Mouse (Mus musculus) midbrain, embryonic 13.5 days (tissue): Measurements from ENCODE around the gene Gm42906. TPM values are rescaled to one million over a fixed set of nuclear protein-coding genes. Genes with fewer than 3 reads are reported as not detected.

Experiments used
- ATAC-seq: fragments of 200-750 bp; cut with Nextera tagmentation; 2 replicates; pipeline ENCODE4 v1.8.0; 2017; ENCODE audit warnings: mild to moderate bottlenecking, moderate TSS enrichment, moderate library complexity
- H3K27ac ChIP-seq: fragments of 300-500 bp; sonication (generic); 2 replicates; pipeline ENCODE4 v1.5.1; 2015; ENCODE audit warnings: inconsistent platforms, mild to moderate bottlenecking, moderate library complexity
- H3K27me3 ChIP-seq: fragments of 300-500 bp; sonication (generic); 2 replicates; pipeline ENCODE4 v1.6.1; 2015; ENCODE audit warnings: mild to moderate bottlenecking, inconsistent platforms
- H3K36me3 ChIP-seq: fragments of 300-500 bp; sonication (generic); 2 replicates; pipeline ENCODE4 v1.6.1; 2015; ENCODE audit warnings: mild to moderate bottlenecking, inconsistent platforms
- H3K4me1 ChIP-seq: fragments of 300-500 bp; sonication (generic); replicated peaks from 2 replicates; pipeline ENCODE4 v1.6.1; 2015; ENCODE audit warnings: inconsistent platforms
- H3K4me2 ChIP-seq: fragments of 300-500 bp; sonication (generic); replicated peaks from 2 replicates; pipeline ENCODE4 v1.6.1; 2015; ENCODE audit warnings: moderate library complexity, mild to moderate bottlenecking, inconsistent platforms
- H3K4me3 ChIP-seq: fragments of 300-500 bp; sonication (generic); replicated peaks from 2 replicates; pipeline ENCODE4 v1.5.1; 2015; ENCODE audit warnings: mild to moderate bottlenecking, inconsistent platforms
- H3K9ac ChIP-seq: fragments of 300-500 bp; sonication (generic); replicated peaks from 2 replicates; pipeline ENCODE4 v1.6.1; 2015; ENCODE audit warnings: mild to moderate bottlenecking, inconsistent platforms
- H3K9me3 ChIP-seq: fragments of 300-500 bp; sonication (generic); 2 replicates; pipeline ENCODE4 v1.6.1; 2016; ENCODE audit warnings: mild to moderate bottlenecking, inconsistent platforms
- WGBS: fragments of 180-500 bp; shearing (Covaris S2); methylation state at CpG from one replicate; pipeline ENCODE4 v1.1.7; 2015; 5-methylcytosine and 5-hydroxymethylcytosine counted together
- polyA plus RNA-seq: library from polyadenylated mRNA; unstranded; fragments of >200 nt; fragmentation: Nextera tagmentation; extraction: Ambion mirVana; gene quantifications from 2 replicates; pipeline ENCODE4 v1.2.1, GENCODE M21; 2015

The Gm42906 gene
- polyA plus RNA-seq, 1 experiment from 2014 or later: not detected

DNA sequence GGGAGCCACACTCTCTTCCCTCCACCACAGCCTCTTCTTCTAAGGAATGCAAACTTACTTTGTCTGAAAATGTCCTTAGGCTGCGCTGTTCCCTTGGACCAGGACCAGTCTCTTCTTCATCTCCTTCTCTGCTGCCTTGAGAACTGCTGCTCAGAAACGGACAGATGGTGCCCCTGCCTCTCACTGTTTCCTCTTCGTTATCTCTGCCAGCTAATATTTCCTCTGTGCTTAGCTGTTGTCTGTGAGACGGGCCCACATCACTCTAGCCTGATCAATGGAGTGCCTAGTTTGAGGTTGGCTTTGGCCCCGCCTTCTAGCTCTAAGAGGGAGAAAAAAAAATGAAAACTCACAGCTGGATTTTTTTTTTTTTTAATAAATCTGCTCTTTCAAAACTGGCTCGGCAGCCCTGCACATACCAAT, 300.7 kb downstream of the Gm42906 start:
- Histone ChIP-seq H3K36me3 (no peaks in the 10 kb centered on the region), H3K27ac (no peak overlapping the region), H3K4me1 (no peaks in the 10 kb centered on the region), H3K4me3 (no peak overlapping the region), H3K4me2 (no peak overlapping the region), H3K9ac (no peak overlapping the region), H3K27me3 (no peaks in the 10 kb centered on the region), H3K9me3 (no peaks in the 10 kb centered on the region)
- 59% methylated on average over 6 of the region's 6 CpGs for WGBS
- no peak for ATAC-seq

DNA sequence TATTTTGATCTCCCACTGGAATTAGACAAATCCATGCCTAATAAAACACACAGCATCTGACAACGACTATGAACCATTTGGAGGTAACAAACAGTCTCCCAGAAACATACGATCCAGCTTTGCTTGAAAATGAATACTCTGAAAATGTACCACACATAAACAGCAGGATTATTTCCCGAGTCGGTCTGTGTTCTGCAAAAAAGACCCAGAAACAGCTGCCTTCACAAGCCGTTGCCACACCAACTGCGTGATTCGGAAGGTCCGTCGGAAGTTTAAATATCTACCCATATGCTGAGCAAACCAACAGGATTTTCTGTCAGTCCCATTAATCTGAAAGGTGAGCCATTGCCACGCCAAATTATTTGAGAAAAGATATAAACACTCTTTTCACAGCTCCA, 301.4 kb downstream of the Gm42906 start:
- H3K36me3 ChIP-seq: no peaks in the 10 kb centered on the region
- ATAC-seq: no peak
- no peaks in the 10 kb centered on the region for H3K4me1 ChIP-seq
- H3K4me3 ChIP-seq: no peak overlapping the region
- no peaks in the 10 kb centered on the region for H3K9me3 ChIP-seq
- no peak overlapping the region for H3K27ac ChIP-seq
- no peaks in the 10 kb centered on the region for H3K27me3 ChIP-seq
- WGBS: 89% methylated on average over 10 of the region's 10 CpGs
- H3K4me2 ChIP-seq: no peak overlapping the region
- H3K9ac ChIP-seq: no peak overlapping the region

DNA sequence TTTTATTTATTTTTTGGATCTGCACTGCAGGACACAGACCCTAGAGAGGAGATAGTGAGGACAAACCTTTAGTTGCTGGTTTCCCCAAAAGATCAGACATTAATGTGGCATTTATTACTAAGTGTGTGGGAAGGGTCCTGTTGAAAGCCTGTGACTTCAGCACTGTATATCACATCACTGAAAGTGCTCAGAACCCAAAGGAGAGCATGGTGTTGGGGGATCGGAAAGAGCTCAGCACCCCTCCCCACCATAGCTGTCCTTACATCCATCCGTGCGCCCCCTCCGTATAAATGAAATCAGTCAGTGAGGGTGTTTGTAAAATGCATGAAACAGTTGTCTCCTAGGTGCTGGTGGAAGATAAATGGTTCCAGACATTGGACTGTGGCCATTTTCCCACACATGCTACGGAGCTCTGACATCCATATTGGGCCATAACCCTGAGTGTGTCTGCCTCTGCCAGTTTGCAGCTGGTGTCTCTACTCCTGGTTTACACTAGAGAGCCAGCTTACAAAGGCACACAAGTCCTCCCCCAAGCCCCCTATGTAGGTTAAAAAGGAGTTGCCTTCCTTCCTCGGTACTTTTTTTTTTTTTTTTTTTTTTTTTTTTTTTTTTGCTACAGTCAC, 301.9 kb downstream of the Gm42906 start:
- H3K9me3 ChIP-seq: no peaks in the 10 kb centered on the region
- no peaks in the 10 kb centered on the region for H3K36me3 ChIP-seq
- WGBS: 87% methylated on average over 6 of the region's 6 CpGs
- H3K4me3 ChIP-seq: no peak overlapping the region
- ATAC-seq: no peak
- H3K9ac ChIP-seq: no peak overlapping the region
- H3K4me2 ChIP-seq: no peak overlapping the region
- H3K4me1 ChIP-seq: no peaks in the 10 kb centered on the region
- no peaks in the 10 kb centered on the region for H3K27me3 ChIP-seq
- H3K27ac ChIP-seq: no peak overlapping the region

DNA sequence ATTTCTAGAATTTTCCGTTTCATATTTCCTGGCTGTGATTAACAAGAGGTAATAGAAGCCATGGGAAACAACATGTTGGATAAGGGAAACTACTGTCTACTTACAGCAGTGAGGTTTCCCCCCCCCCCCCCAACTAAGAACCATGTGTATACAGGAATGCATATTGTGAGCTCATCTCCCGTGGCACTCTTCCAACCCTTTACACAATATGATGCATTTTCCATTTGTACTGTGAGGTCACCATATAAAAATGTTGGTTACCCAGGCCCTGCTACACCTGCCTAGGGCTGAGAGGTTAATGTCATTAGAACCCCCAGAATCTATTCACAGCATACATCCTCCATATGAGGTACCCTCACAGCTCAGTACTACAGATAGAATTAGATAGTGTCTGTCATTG, 310.1 kb downstream of the Gm42906 start:
- no peak for ATAC-seq
- H3K4me3 ChIP-seq: no peak overlapping the region
- 83% methylated on average over 2 of the region's 2 CpGs for WGBS
- no peaks in the 10 kb centered on the region for H3K27me3 ChIP-seq
- no peak overlapping the region for H3K27ac ChIP-seq
- H3K9me3 ChIP-seq: no peaks in the 10 kb centered on the region
- H3K4me2 ChIP-seq: no peak overlapping the region
- H3K4me1 ChIP-seq: no peaks in the 10 kb centered on the region
- H3K9ac ChIP-seq: no peak overlapping the region
- H3K36me3 ChIP-seq: no peaks in the 10 kb centered on the region

DNA sequence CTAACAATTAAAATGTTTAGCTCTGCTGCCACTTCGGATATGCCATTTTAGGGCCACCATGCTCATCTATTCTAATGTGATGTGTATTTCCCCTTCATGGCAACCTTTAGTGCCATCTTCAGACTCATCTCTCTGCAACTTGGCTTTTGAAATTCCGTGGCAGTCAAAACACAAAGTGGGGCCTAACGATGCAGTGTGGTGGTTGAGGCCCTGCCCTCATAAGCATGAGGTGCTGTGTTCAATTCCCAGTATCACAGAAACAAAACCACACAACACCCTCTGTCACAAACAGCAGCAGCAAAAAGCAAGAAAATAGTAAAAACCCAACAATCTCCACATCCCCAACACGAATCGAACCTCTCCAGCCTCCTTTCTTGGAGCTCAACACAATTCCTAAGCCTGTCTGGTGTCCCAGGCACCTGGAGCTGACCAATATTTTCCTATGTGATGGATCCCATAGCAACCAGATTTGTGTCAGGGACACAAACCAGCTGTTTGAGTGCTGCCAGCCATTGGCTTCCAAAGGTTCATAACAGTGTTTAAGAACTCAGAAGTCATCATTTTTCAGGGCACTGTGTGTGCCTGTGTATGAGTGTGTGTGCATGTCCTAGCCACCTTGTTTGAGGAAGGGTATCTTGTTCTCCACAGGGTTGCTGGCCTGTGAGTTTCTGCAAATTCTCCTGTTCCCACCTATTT, 311.6 kb downstream of the Gm42906 start:
- no peak overlapping the region for H3K4me3 ChIP-seq
- H3K4me1 ChIP-seq: no peaks in the 10 kb centered on the region
- no peaks in the 10 kb centered on the region for H3K9me3 ChIP-seq
- no peaks in the 10 kb centered on the region for H3K36me3 ChIP-seq
- no peak overlapping the region for H3K9ac ChIP-seq
- H3K4me2 ChIP-seq: no peak overlapping the region
- 86% methylated on average over 5 of the region's 5 CpGs for WGBS
- no peaks in the 10 kb centered on the region for H3K27me3 ChIP-seq
- H3K27ac ChIP-seq: no peak overlapping the region
- ATAC-seq: no peak

DNA sequence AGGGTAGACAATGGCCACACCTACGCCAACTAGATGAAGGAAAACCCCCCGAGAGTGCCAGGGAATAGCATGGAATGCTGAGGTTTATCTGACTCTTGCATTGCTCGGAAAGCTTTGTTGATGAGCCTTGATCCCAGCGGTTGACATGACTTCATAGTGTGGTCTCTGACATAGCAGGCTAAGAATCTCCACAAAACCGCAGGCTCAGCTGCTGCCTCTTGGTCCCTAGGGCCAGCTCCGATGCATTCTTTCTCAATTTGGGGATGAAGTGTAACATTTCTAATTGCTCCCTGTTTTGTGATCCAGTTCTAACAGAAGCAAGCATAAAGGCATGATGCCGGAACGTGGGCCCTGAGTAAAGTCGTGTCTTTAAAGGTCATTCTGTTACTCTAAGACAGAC, 315.2 kb downstream of the Gm42906 start:
- H3K4me1 ChIP-seq: 0 out of 2 replicates have a peak, but pooled peaks cover 3% of the 10 kb centered on the region
- H3K4me3 ChIP-seq: no peak overlapping the region
- H3K9ac ChIP-seq: no peak overlapping the region
- H3K9me3 ChIP-seq: no peaks in the 10 kb centered on the region
- no peak overlapping the region for H3K4me2 ChIP-seq
- no peaks in the 10 kb centered on the region for H3K36me3 ChIP-seq
- no peaks in the 10 kb centered on the region for H3K27me3 ChIP-seq
- no peak for ATAC-seq
- whole genome bisulfite sequencing: 86% methylated on average over 9 of the region's 9 CpGs
- H3K27ac ChIP-seq: no peak overlapping the region

DNA sequence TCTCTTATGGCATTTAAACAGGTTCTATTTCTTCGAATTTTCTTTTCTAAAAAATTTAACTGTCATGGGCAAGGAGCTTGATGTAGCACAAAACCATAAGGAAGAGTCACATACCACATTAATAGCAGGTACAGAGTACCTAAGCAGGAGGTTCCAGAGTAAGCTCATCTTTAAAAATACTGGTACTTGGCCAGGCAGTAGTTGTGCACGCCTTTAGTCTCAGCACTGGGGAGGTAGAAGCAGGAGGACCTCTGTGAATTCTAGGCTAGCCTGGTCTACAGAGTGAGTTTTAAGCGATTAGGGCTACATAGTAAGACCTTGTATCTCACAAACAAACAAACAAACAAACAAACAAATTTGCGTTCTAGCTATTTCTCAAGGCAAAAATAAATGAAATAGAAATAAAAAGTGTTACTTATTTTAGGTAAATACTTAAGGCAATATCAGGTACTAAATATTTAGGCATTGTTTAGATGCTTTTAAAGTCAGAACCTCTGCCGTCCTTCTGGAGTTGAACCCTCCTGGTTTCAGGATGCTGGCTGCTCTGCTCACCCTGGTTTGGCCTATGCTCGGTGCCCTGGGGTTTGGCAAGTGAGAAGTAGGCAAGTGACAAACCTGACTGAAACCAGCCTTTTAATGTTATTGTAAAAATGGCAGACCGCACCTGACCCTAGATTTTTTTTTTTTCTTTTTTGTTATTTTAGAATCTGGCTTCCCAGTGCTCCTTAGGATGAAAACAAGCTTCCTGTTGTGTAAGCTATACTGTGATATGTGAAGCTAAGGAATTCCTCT, 316.7 kb downstream of the Gm42906 start:
- no peak for ATAC-seq

DNA sequence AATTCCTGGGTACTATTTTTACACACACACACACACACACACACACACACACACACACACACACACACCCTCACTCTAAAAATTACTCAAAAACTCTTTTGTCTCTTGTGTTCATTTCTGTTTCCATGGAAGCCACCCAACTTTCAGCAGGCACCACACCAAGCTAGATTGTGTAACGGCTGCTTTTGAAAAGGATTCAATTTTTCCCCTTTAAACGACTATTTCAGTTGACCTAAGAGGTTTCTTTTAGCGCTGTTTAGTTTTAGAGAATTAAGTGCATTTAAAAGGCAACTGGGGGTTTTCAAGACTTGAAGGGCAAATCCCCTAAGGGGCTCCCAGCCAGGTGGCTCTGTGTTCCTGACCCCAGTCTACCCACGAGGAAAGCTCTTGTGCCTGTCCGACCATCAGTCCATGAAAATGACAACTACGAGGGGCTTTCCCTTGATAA, 317.5 kb downstream of the Gm42906 start:
- Histone ChIP-seq H3K9ac (no peak overlapping the region), H3K4me3 (no peak overlapping the region), H3K27ac (no peak overlapping the region), H3K27me3 (no peaks in the 10 kb centered on the region), H3K4me2 (no peak overlapping the region), H3K4me1 (0 out of 2 replicates have a peak, but pooled peaks cover 4% of the 10 kb centered on the region), H3K9me3 (no peaks in the 10 kb centered on the region), H3K36me3 (no peaks in the 10 kb centered on the region)
- 44% methylated on average over 6 of the region's 6 CpGs for WGBS
- no peak for ATAC-seq

More for the DNA sequence above, 316.7 kb downstream of the Gm42906 start:
- Histone ChIP-seq H3K4me1 (0 out of 2 replicates have a peak, but pooled peaks cover 4% of the 10 kb centered on the region), H3K27me3 (no peaks in the 10 kb centered on the region), H3K4me2 (no peak overlapping the region), H3K9ac (no peak overlapping the region), H3K4me3 (no peak overlapping the region), H3K27ac (no peak overlapping the region), H3K9me3 (no peaks in the 10 kb centered on the region), H3K36me3 (no peaks in the 10 kb centered on the region)
- 91% methylated on average over 7 of the region's 7 CpGs for WGBS

DNA sequence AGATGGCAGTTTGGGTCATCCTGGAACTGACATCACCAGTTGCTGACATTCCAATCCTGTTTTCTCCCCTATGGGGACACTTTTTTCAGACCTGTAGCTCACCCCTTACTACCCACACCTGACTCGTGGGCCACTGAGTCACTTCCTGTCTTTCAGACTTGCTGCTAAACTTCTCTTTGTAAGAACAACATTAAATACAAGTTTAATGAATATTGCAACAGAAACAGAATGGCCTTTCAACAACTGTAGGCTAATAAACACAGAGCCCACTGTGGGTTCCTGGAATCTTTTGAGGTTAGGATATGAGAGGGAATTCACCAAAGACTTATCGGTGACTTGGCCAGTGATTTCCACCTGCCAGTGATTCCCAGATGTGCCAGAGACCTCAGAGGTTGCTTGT, 318.1 kb downstream of the Gm42906 start:
- WGBS: 81% methylated on average over 2 of the region's 2 CpGs
- Histone ChIP-seq H3K36me3 (no peaks in the 10 kb centered on the region), H3K27ac (no peak overlapping the region), H3K4me3 (no peak overlapping the region), H3K27me3 (no peaks in the 10 kb centered on the region), H3K9me3 (no peaks in the 10 kb centered on the region), H3K4me1 (0 out of 2 replicates have a peak, but pooled peaks cover 4% of the 10 kb centered on the region), H3K4me2 (no peak overlapping the region), H3K9ac (no peak overlapping the region)
- no peak for ATAC-seq

DNA sequence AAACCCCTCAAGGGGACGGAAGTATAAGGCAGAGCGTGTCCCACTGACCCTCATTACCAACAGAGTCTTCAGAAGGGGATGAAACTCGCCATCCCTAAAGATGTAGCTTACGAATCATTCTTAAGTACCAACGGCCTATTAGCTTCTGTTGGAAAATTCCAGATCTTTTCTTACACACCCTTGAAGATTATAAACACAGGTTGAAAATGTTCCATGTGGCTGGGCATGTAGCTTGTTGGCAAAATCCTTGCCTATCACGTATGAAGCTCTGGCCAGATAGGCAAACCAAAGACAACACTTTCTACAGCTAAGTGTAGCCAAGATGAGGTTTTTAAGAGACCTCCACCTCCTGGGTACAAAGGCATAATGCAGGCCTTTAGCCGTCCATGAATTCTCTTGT, 319.0 kb downstream of the Gm42906 start:
- 84% methylated on average over 7 of the region's 7 CpGs for WGBS
- Histone ChIP-seq H3K4me2 (no peak overlapping the region), H3K36me3 (no peaks in the 10 kb centered on the region), H3K9ac (no peak overlapping the region), H3K27ac (no peak overlapping the region), H3K9me3 (no peaks in the 10 kb centered on the region), H3K4me3 (no peak overlapping the region), H3K27me3 (no peaks in the 10 kb centered on the region), H3K4me1 (peaks cover 9% of the 10 kb centered on the region; the same call in 1 of the 2 replicates)
- no peak for ATAC-seq

DNA sequence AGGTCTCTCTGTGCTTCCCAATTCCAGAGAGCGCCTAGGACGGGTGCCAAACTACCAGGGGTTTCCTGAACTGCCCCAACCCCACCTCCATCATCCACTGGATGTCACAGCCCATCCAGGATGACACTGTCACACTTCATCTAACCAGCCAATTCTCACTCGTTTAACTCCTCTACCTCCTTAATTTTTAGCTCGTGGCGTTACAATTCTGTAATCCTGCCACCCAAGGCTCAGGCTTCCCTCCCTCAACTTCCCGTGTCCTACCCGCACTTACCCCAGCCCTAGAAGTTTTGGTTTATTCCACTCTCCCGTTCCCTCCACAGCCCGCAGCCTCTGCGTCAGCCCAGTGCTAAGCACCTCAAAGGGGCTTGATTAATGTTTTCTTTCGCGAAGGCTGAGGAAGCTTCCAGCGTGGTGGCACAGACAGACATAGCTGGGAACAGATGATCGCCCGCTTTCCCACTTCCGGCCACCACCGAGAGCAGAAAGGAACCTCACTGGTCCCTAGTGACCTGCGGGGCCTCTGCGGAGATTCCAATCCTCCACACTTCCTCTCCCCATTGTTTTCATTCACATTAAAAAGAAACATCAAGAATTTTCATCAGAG, 319.6 kb downstream of the Gm42906 start:
- H3K4me2 ChIP-seq: no peak overlapping the region
- no peaks in the 10 kb centered on the region for H3K27me3 ChIP-seq
- H3K4me3 ChIP-seq: no peak overlapping the region
- no peak; the same call in 1 of the 2 replicates for ATAC-seq
- WGBS: 69% methylated on average over 19 of the region's 19 CpGs
- H3K27ac ChIP-seq: no peak overlapping the region
- no peak overlapping the region for H3K9ac ChIP-seq
- H3K9me3 ChIP-seq: no peaks in the 10 kb centered on the region
- peaks cover 9% of the 10 kb centered on the region; the same call in 1 of the 2 replicates for H3K4me1 ChIP-seq
- no peaks in the 10 kb centered on the region for H3K36me3 ChIP-seq

DNA sequence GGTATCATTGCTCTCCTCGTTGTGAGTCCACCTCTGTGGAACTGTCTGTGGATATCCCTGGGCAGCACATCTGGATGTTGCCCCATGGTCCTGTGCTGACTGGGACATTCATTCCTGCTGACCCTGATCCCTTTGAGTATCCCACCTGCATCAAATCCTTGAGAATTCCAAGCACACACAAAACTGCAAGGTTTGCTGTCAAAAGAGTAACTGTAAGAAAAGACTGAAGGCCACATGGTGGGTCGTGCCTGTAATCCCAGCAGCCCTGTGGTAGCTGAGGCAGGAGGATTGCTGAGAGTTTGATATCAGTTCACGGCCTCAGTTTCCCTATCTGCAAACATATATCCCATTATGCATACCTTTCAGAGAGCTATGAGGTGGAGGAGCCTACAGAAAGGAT, 321.1 kb downstream of the Gm42906 start:
- Histone ChIP-seq H3K4me3 (no peak overlapping the region), H3K9ac (no peak overlapping the region), H3K36me3 (no peaks in the 10 kb centered on the region), H3K27me3 (no peaks in the 10 kb centered on the region), H3K4me2 (no peak overlapping the region), H3K27ac (no peak overlapping the region), H3K9me3 (no peaks in the 10 kb centered on the region), H3K4me1 (peaks cover 9% of the 10 kb centered on the region; the same call in 1 of the 2 replicates)
- 92% methylated on average over 3 of the region's 3 CpGs for WGBS
- no peak for ATAC-seq
